Mouse (Mus musculus) intestine, embryonic 14.5 days (tissue): ENCODE results near the gene Mug2. TPM values are rescaled to one million over a fixed set of nuclear protein-coding genes. Genes with fewer than 3 reads are reported as not detected.
"Not testable (repeated sequence)": the region's sequence is repeated elsewhere in the genome, so short reads cannot be mapped to it uniquely, and the experiment has no call there.

Source experiments
- ATAC-seq: fragments of 200-750 bp; cut with Nextera tagmentation; replicated peaks from 2 replicates; pipeline ENCODE4 v1.8.0; 2017; ENCODE audit warnings: low read depth, moderate number of reproducible peaks, moderate TSS enrichment, moderate library complexity; ENCODE audit not compliant: low FRiP score, low TSS enrichment
- DNase-seq: peaks from one replicate; pipeline ENCODE4 v3.0.0-alpha.2; 2018; ENCODE audit warnings: low spot score
- H3K27ac ChIP-seq: fragments of 300-500 bp; sonication (generic); 2 replicates; pipeline ENCODE4 v1.5.1; 2014; ENCODE audit warnings: low read depth, mild to moderate bottlenecking, control low read depth
- H3K27me3 ChIP-seq: fragments of 300-500 bp; sonication (generic); replicated peaks from 2 replicates; pipeline ENCODE4 v1.6.1; 2014; ENCODE audit warnings: low read length, control low read depth; ENCODE audit not compliant: control insufficient read depth, insufficient read depth
- H3K36me3 ChIP-seq: fragments of 300-500 bp; sonication (generic); 2 replicates; pipeline ENCODE4 v1.6.1; 2014; ENCODE audit warnings: low read length, control low read depth; ENCODE audit not compliant: control insufficient read depth, insufficient read depth
- H3K4me1 ChIP-seq: fragments of 300-500 bp; sonication (generic); replicated peaks from 2 replicates; pipeline ENCODE4 v1.6.1; 2014; ENCODE audit warnings: low read length, control low read depth, mixed read lengths; ENCODE audit not compliant: control insufficient read depth, insufficient read depth
- H3K4me2 ChIP-seq: fragments of 300-500 bp; sonication (generic); 2 replicates; pipeline ENCODE4 v1.6.1; 2014; ENCODE audit warnings: low read length
- H3K4me3 ChIP-seq: fragments of 300-500 bp; sonication (generic); 2 replicates; pipeline ENCODE4 v1.5.1; 2014; ENCODE audit warnings: low read depth, low read length, control low read depth, mixed read lengths
- H3K9ac ChIP-seq: fragments of 300-500 bp; sonication (generic); 2 replicates; pipeline ENCODE4 v1.6.1; 2014; ENCODE audit warnings: mild to moderate bottlenecking, low read length
- H3K9me3 ChIP-seq: fragments of 300-500 bp; sonication (generic); 2 replicates; pipeline ENCODE4 v1.6.1; 2016; ENCODE audit warnings: low read length, control low read depth; ENCODE audit not compliant: control insufficient read depth
- WGBS: fragments of 180-500 bp; shearing (Covaris S2); extraction: QIAGEN DNeasy Blood & Tissue Kit; methylation state at CpG from one replicate; pipeline ENCODE4 v1.1.7; 2014; 5-methylcytosine and 5-hydroxymethylcytosine counted together
- polyA plus RNA-seq: library from polyadenylated mRNA; unstranded; fragments of >200 nt; fragmentation: Nextera tagmentation; extraction: Ambion mirVana; gene quantifications from 2 replicates; pipeline ENCODE4 v1.2.1, GENCODE M21; 2014

Mug2 gene
- not detected in 2 replicates for polyA plus RNA-seq

DNA sequence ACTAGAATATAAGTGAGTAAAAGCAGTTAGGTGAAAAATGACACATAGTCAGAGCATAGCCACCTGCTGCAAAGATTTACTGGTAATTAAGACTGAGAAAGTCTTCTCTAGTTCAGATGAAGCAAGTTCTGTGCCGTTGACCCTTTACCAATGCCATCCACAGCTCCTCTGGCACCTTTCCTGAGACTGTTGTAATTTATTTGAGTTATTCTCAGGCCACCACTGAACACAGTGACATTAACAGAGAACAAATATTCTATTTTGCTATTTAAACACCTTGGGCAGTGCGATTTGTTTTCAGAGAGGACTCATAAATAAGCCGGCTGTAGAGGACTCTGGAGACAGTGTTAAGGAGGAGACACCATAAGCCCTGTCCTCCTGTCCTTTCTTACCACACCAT lies at the start of gene Mug2:
Mug2 (plus strand) TSS at position 301 of the 400 bp plus-strand sequence.
- not testable (repeated sequence) for H3K9ac ChIP-seq, DNase-seq, H3K9me3 ChIP-seq, H3K27me3 ChIP-seq, H3K4me3 ChIP-seq, H3K27ac ChIP-seq, H3K4me2 ChIP-seq, H3K4me1 ChIP-seq, H3K36me3 ChIP-seq, ATAC-seq
- WGBS: no CpG with 5 or more reads among the region's 3 CpGs

- H3K4me3 ChIP-seq, H3K27ac ChIP-seq, H3K36me3 ChIP-seq, DNase-seq, ATAC-seq, H3K4me2 ChIP-seq, H3K4me1 ChIP-seq, H3K27me3 ChIP-seq, H3K9ac ChIP-seq, H3K9me3 ChIP-seq: not testable (repeated sequence)
- 89% methylated on average over 16 of the region's 16 CpGs for WGBS
Observed at GRCm38 (mm10) chr6:121957803-121958349, 48.7 kb upstream of the Mug2 start.

- Histone ChIP-seq H3K36me3 (no peaks in the 10 kb centered on the region), H3K9ac (no peak overlapping the region), H3K4me1 (no peaks in the 10 kb centered on the region), H3K27ac (no peak overlapping the region), H3K4me2 (no peak overlapping the region), H3K4me3 (no peak overlapping the region), H3K9me3 (no peaks in the 10 kb centered on the region), H3K27me3 (no peaks in the 10 kb centered on the region)
- ATAC-seq (no peak), DNase-seq (no peak)
- WGBS: 84% methylated on average over 7 of the region's 7 CpGs
Observed at GRCm38 (mm10) chr6:121975701-121976100, 30.9 kb upstream of the Mug2 start.

DNA sequence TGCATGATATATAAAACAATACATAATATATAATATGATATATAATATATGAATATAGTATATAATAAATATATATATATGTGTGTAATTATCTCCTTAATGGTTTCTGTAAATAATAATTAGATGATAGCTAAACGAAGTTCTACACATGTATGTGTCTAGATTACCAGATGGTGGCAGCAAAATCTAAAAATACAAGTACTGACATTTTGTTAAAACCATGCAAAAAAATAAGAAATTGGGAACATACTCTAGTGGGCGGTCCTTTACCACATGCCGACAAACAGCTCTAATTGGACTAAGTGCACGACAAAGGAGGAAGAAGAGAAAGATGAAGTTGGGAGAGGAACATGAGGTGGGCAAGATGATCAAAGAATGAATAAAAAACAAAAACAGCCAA lies 94.3 kb downstream of the Mug2 start:
- no peaks in the 10 kb centered on the region for H3K36me3 ChIP-seq
- no peak overlapping the region for H3K4me3 ChIP-seq
- WGBS: 76% methylated on average over 4 of the region's 4 CpGs
- no peaks in the 10 kb centered on the region for H3K4me1 ChIP-seq
- no peak overlapping the region for H3K9ac ChIP-seq
- no peaks in the 10 kb centered on the region for H3K9me3 ChIP-seq
- ATAC-seq (no peak), DNase-seq (no peak)
- no peaks in the 10 kb centered on the region for H3K27me3 ChIP-seq
- H3K4me2 ChIP-seq: no peak overlapping the region
- H3K27ac ChIP-seq: no peak overlapping the region

DNA sequence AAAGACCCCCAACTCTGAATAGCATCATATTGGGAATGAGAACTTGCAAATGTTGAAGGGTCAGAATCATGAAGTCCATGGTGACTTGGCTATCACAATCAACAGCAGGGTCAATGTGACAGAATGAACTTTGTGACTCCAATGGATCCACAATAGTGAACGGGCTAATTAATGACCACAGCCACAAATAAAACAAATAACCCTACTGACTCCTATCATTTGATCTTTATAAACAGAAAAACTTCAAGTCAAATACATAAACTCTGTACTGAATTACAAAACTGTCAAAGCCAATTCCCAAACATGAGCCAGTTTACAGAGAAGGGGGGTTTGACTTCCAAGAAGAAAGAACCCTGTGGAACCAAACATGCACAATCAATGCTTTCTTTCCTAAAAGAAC lies 95.1 kb downstream of the Mug2 start:
- Histone ChIP-seq H3K9me3 (no peaks in the 10 kb centered on the region), H3K36me3 (no peaks in the 10 kb centered on the region), H3K4me1 (no peaks in the 10 kb centered on the region), H3K9ac (no peak overlapping the region), H3K4me2 (no peak overlapping the region), H3K27me3 (no peaks in the 10 kb centered on the region), H3K27ac (no peak overlapping the region), H3K4me3 (no peak overlapping the region)
- ATAC-seq (no peak), DNase-seq (no peak)
- WGBS: 79% methylated on average over 1 of the region's 1 CpGs

DNA sequence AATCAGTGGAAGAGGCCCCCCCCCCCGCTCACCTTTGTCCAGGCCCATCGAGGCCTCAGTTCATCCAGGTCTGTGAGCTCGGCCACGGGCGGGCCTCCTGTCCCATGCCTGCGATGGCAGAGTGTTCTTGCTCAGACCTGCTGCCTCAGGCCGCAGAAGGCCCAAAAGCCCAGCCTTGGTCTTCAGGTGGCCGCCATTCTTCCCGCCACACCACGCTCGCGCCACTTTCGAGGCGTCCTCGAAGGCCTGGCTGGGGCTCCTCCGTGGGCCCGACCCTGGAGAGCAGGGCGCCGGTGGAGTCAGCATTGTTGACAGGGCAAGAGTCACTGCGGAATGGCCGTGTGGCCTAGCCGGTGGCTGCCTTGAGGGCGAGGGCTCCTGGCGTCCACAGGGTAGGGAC lies 110.4 kb downstream of the Mug2 start:
- Histone ChIP-seq H3K27me3 (no peaks in the 10 kb centered on the region), H3K4me3 (no peak overlapping the region), H3K27ac (no peak overlapping the region), H3K4me1 (no peaks in the 10 kb centered on the region), H3K36me3 (no peaks in the 10 kb centered on the region), H3K4me2 (no peak overlapping the region), H3K9ac (no peak overlapping the region), H3K9me3 (no peaks in the 10 kb centered on the region)
- DNase-seq (no peak), ATAC-seq (no peak)
- 91% methylated on average over 24 of the region's 24 CpGs for WGBS

DNA sequence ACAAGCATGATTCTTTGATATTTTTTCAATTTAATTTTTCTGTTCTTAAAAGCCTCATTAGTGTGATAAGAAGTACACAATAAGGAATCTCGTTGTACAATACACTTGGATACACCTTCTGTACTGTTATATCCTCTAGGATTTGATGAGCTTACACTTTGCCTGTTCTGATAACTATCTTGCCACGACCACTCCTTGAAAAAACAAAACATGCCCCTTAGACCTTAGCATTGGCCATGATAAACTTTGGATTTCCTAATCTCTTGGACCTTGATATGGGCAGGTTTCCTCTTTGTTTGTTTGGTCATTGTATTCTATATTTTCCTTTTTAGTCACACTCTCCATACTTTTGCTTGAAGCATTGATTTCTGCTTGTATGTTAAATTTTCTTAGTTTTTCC lies 123.0 kb downstream of the Mug2 start:
- Histone ChIP-seq H3K27me3 (no peaks in the 10 kb centered on the region), H3K9ac (no peak overlapping the region), H3K9me3 (no peaks in the 10 kb centered on the region), H3K36me3 (no peaks in the 10 kb centered on the region), H3K4me2 (no peak overlapping the region), H3K4me1 (no peaks in the 10 kb centered on the region), H3K4me3 (no peak overlapping the region), H3K27ac (no peak overlapping the region)
- no peak for ATAC-seq
- DNase-seq: no peak
- 68% methylated on average over 2 of the region's 2 CpGs for WGBS

Other genes starting within 250 kb of the Mug2 start
- not detected in 2 replicates for gene Mug1, start 168.2 kb upstream of the Mug2 start, polyA plus RNA-seq